Mouse (Mus musculus) heart, embryonic 11.5 days (tissue): ENCODE measurements at regions not wholly inside any gene's neighbourhood (a gene's known extent, or its start where the extent isn't known, plus 50 kb on each side); places are given as distances from the start of the nearest gene placed in this dataset.

Experiments
- ATAC-seq: fragments of 200-750 bp; cut with Nextera tagmentation; replicated peaks from 2 replicates; pipeline ENCODE4 v1.8.0; 2017; ENCODE audit warnings: moderate library complexity; ENCODE audit not compliant: insufficient number of reproducible peaks, low FRiP score, low TSS enrichment
- H3K27ac ChIP-seq: fragments of 300-500 bp; sonication (generic); 2 replicates; pipeline ENCODE4 v1.5.1; 2014; ENCODE audit warnings: mild to moderate bottlenecking, low read depth, low read length
- H3K27me3 ChIP-seq: fragments of 300-500 bp; sonication (generic); 2 replicates; pipeline ENCODE4 v1.6.1; 2014; ENCODE audit warnings: mild to moderate bottlenecking, low read length, mixed read lengths; ENCODE audit not compliant: control insufficient read depth, insufficient read depth
- H3K36me3 ChIP-seq: fragments of 300-500 bp; sonication (generic); 2 replicates; pipeline ENCODE4 v1.6.1; 2014; ENCODE audit warnings: mild to moderate bottlenecking, low read length, moderate library complexity, mixed read lengths; ENCODE audit not compliant: control insufficient read depth, insufficient read depth
- H3K4me1 ChIP-seq: fragments of 300-500 bp; sonication (generic); 2 replicates; pipeline ENCODE4 v1.6.1; 2014; ENCODE audit warnings: low read length; ENCODE audit not compliant: control insufficient read depth, insufficient read depth
- H3K4me2 ChIP-seq: fragments of 300-500 bp; sonication (generic); 2 replicates; pipeline ENCODE4 v1.6.1; 2014; ENCODE audit warnings: mild to moderate bottlenecking, moderate library complexity
- H3K4me3 ChIP-seq: fragments of 300-500 bp; sonication (generic); 2 replicates; pipeline ENCODE4 v1.5.1; 2014; ENCODE audit warnings: low read depth, low read length
- H3K9ac ChIP-seq: fragments of 300-500 bp; sonication (generic); 2 replicates; pipeline ENCODE4 v1.6.1; 2014; ENCODE audit warnings: mild to moderate bottlenecking, low read depth, low read length, moderate library complexity
- H3K9me3 ChIP-seq: fragments of 300-500 bp; sonication (generic); replicated peaks from 2 replicates; pipeline ENCODE4 v1.6.1; 2016; ENCODE audit warnings: low read length; ENCODE audit not compliant: control insufficient read depth
- WGBS: fragments of 180-500 bp; shearing (Covaris S2); extraction: QIAGEN DNeasy Blood & Tissue Kit; methylation state at CpG from one replicate; pipeline ENCODE4 v1.1.7; 2014; ENCODE audit not compliant: insufficient replicate concordance; 5-methylcytosine and 5-hydroxymethylcytosine counted together

GRCm38 (mm10) chr14:9338220-9338619 lies 672.2 kb upstream of the 4930452B06Rik start:
- ATAC-seq, result no peak
- Histone ChIP-seq H3K36me3 (no peaks in the 10 kb centered on the region), H3K4me2 (no peak overlapping the region), H3K27ac (no peak overlapping the region), H3K4me1 (peaks cover 4% of the 10 kb centered on the region; the same call in 1 of the 2 replicates), H3K9ac (no peak overlapping the region), H3K9me3 (no peaks in the 10 kb centered on the region), H3K4me3 (no peak overlapping the region), H3K27me3 (no peaks in the 10 kb centered on the region)
- 49% methylated on average over 3 of the region's 3 CpGs for WGBS

- no peak overlapping the region for H3K4me2 ChIP-seq
- 72% methylated on average over 3 of the region's 3 CpGs for WGBS
- H3K9ac ChIP-seq, result no peak overlapping the region
- H3K36me3 ChIP-seq, result no peaks in the 10 kb centered on the region
- H3K27me3 ChIP-seq, result no peaks in the 10 kb centered on the region
- no peak for ATAC-seq
- H3K4me3 ChIP-seq, result no peak overlapping the region
- H3K4me1 ChIP-seq, result peaks cover 4% of the 10 kb centered on the region; the same call in 1 of the 2 replicates
- H3K27ac ChIP-seq, result no peak overlapping the region
- H3K9me3 ChIP-seq, result no peaks in the 10 kb centered on the region
Observed at GRCm38 (mm10) chr14:9337107-9337506, 671.1 kb upstream of the 4930452B06Rik start.

- Histone ChIP-seq H3K36me3 (no peaks in the 10 kb centered on the region), H3K9ac (no peak overlapping the region), H3K9me3 (no peaks in the 10 kb centered on the region), H3K4me1 (no peaks in the 10 kb centered on the region), H3K4me2 (no peak overlapping the region), H3K4me3 (no peak overlapping the region), H3K27ac (no peak overlapping the region), H3K27me3 (no peaks in the 10 kb centered on the region)
- ATAC-seq, result no peak
- 53% methylated on average over 3 of the region's 3 CpGs for WGBS
Observed at GRCm38 (mm10) chr14:9331593-9331992, 665.6 kb upstream of the 4930452B06Rik start.

GRCm38 (mm10) chr14:9330767-9331166 lies 664.7 kb upstream of the 4930452B06Rik start:
- H3K9me3 ChIP-seq, result no peaks in the 10 kb centered on the region
- H3K27me3 ChIP-seq, result no peaks in the 10 kb centered on the region
- no peak overlapping the region for H3K4me2 ChIP-seq
- no peak overlapping the region for H3K9ac ChIP-seq
- no peaks in the 10 kb centered on the region for H3K36me3 ChIP-seq
- no peak overlapping the region for H3K4me3 ChIP-seq
- H3K27ac ChIP-seq, result no peak overlapping the region
- ATAC-seq, result no peak
- no peaks in the 10 kb centered on the region for H3K4me1 ChIP-seq

- Histone ChIP-seq H3K4me3 (no peak overlapping the region), H3K27me3 (no peaks in the 10 kb centered on the region), H3K9me3 (no peaks in the 10 kb centered on the region), H3K4me2 (no peak overlapping the region), H3K36me3 (no peaks in the 10 kb centered on the region), H3K4me1 (no peaks in the 10 kb centered on the region), H3K9ac (no peak overlapping the region), H3K27ac (no peak overlapping the region)
- ATAC-seq, result no peak
- 80% methylated on average over 12 of the region's 12 CpGs for WGBS
Observed at GRCm38 (mm10) chr14:9329839-9330485, 663.9 kb upstream of the 4930452B06Rik start.

- H3K9ac ChIP-seq, result no peak overlapping the region
- WGBS, result 90% methylated on average over 1 of the region's 1 CpGs
- no peaks in the 10 kb centered on the region for H3K9me3 ChIP-seq
- no peaks in the 10 kb centered on the region for H3K27me3 ChIP-seq
- H3K4me3 ChIP-seq, result no peak overlapping the region
- H3K36me3 ChIP-seq, result no peaks in the 10 kb centered on the region
- ATAC-seq, result no peak
- no peaks in the 10 kb centered on the region for H3K4me1 ChIP-seq
- no peak overlapping the region for H3K4me2 ChIP-seq
- H3K27ac ChIP-seq, result no peak overlapping the region
Observed at GRCm38 (mm10) chr14:9327344-9327743, 661.3 kb upstream of the 4930452B06Rik start.

GRCm38 (mm10) chr14:9319842-9320241 lies 653.8 kb upstream of the 4930452B06Rik start:
- no peaks in the 10 kb centered on the region for H3K4me1 ChIP-seq
- H3K4me2 ChIP-seq, result no peak overlapping the region
- WGBS, result 60% methylated on average over 4 of the region's 4 CpGs
- no peaks in the 10 kb centered on the region for H3K36me3 ChIP-seq
- H3K27ac ChIP-seq, result no peak overlapping the region
- no peaks in the 10 kb centered on the region for H3K9me3 ChIP-seq
- H3K9ac ChIP-seq, result no peak overlapping the region
- H3K4me3 ChIP-seq, result no peak overlapping the region
- ATAC-seq, result no peak
- no peaks in the 10 kb centered on the region for H3K27me3 ChIP-seq

GRCm38 (mm10) chr14:9318796-9319465 lies 652.9 kb upstream of the 4930452B06Rik start:
- Histone ChIP-seq H3K9me3 (no peaks in the 10 kb centered on the region), H3K4me1 (no peaks in the 10 kb centered on the region), H3K4me3 (no peak overlapping the region), H3K27me3 (no peaks in the 10 kb centered on the region), H3K9ac (no peak overlapping the region), H3K36me3 (no peaks in the 10 kb centered on the region), H3K27ac (no peak overlapping the region), H3K4me2 (no peak overlapping the region)
- 80% methylated on average over 2 of the region's 2 CpGs for WGBS
- no peak for ATAC-seq

GRCm38 (mm10) chr14:9315224-9315623 lies 649.2 kb upstream of the 4930452B06Rik start:
- WGBS, result 75% methylated on average over 3 of the region's 3 CpGs
- no peak overlapping the region for H3K9ac ChIP-seq
- H3K9me3 ChIP-seq, result no peaks in the 10 kb centered on the region
- H3K4me1 ChIP-seq, result no peaks in the 10 kb centered on the region
- H3K27me3 ChIP-seq, result no peaks in the 10 kb centered on the region
- H3K4me2 ChIP-seq, result no peak overlapping the region
- ATAC-seq, result no peak
- H3K4me3 ChIP-seq, result no peak overlapping the region
- no peak overlapping the region for H3K27ac ChIP-seq
- no peaks in the 10 kb centered on the region for H3K36me3 ChIP-seq
